Mouse (Mus musculus) neural tube, embryonic 15.5 days (tissue): Measurements from ENCODE around the gene Vat1l. TPM values are rescaled to one million over a fixed set of nuclear protein-coding genes. Genes with fewer than 3 reads are reported as not detected.

Experiments
- ATAC-seq: fragments of 200-750 bp; cut with Nextera tagmentation; 2 replicates; pipeline ENCODE4 v1.8.0; 2017; ENCODE audit warnings: mild to moderate bottlenecking, moderate TSS enrichment, moderate library complexity; ENCODE audit not compliant: low FRiP score
- H3K27ac ChIP-seq: fragments of 300-500 bp; sonication (generic); replicated peaks from 2 replicates; pipeline ENCODE4 v1.5.1; 2015; ENCODE audit warnings: mild to moderate bottlenecking, inconsistent platforms
- H3K27me3 ChIP-seq: fragments of 300-500 bp; sonication (generic); replicated peaks from 2 replicates; pipeline ENCODE4 v1.6.1; 2015; ENCODE audit warnings: inconsistent platforms
- H3K36me3 ChIP-seq: fragments of 300-500 bp; sonication (generic); 2 replicates; pipeline ENCODE4 v1.6.1; 2015; ENCODE audit warnings: inconsistent platforms
- H3K4me1 ChIP-seq: fragments of 300-500 bp; sonication (generic); 2 replicates; pipeline ENCODE4 v1.6.1; 2015; ENCODE audit warnings: inconsistent platforms
- H3K4me2 ChIP-seq: fragments of 300-500 bp; sonication (generic); 2 replicates; pipeline ENCODE4 v1.6.1; 2015; ENCODE audit warnings: inconsistent platforms, mild to moderate bottlenecking, moderate library complexity
- H3K4me3 ChIP-seq: fragments of 300-500 bp; sonication (generic); replicated peaks from 2 replicates; pipeline ENCODE4 v1.5.1; 2015; ENCODE audit warnings: mild to moderate bottlenecking, inconsistent platforms
- H3K9ac ChIP-seq: fragments of 300-500 bp; sonication (generic); replicated peaks from 2 replicates; pipeline ENCODE4 v1.6.1; 2015; ENCODE audit warnings: mild to moderate bottlenecking, inconsistent platforms
- H3K9me3 ChIP-seq: fragments of 300-500 bp; sonication (generic); replicated peaks from 2 replicates; pipeline ENCODE4 v1.6.1; 2016; ENCODE audit warnings: inconsistent platforms
- WGBS: fragments of 180-500 bp; shearing (Covaris S2); methylation state at CpG from one replicate; pipeline ENCODE4 v1.1.7; 2015; ENCODE audit warnings: mixed read lengths; 5-methylcytosine and 5-hydroxymethylcytosine counted together
- polyA plus RNA-seq: library from polyadenylated mRNA; unstranded; fragments of >200 nt; fragmentation: Nextera tagmentation; extraction: Ambion mirVana; gene quantifications from 2 replicates; pipeline ENCODE4 v1.2.1, GENCODE M21; 2015

Gene Vat1l
- polyA plus RNA-seq, result 53.5 and 56.7 TPM in 2 replicates

DNA sequence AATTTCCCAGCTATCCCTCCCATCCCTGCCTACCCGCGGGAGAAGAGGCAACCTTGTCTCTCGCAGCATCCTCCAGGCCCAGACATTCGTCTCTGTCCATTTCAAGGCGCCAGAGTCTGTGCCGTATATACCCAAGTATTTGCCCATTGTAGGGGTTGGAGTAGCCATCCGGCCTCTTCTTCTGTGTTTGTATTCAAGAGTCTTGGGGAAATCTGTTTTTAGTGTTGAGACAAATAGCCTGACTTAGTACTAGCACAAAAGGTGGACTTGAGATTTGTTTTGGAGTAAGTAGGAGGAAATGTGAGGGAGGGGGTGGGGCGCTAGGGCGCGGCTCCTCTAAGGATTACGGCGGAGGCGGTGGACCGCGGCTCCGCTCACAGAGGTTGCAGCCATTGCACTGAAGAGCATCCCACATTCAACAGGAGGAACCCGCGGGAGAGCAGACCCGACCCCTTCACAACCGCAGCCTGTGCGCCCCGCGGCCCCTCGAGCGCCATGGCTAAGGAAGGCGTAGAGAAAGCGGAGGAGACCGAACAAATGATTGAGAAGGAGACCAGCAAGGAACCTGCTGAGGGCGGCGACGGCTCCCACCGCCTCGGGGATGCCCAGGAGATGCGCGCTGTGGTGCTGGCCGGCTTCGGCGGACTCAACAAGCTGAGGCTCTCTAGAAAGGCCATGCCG lies at the start of gene Vat1l:
Vat1l (plus strand) TSS at position 392 of the 681 bp plus-strand sequence.
- Histone ChIP-seq H3K36me3 (no peaks in the 10 kb centered on the region), H3K4me3 (peak within 1 kb of the TSS; percentile 66), H3K4me2 (peak within 1 kb of the TSS; percentile 75), H3K27ac (peak within 1 kb of the TSS; percentile 72), H3K4me1 (peaks cover 12% of the 10 kb centered on the region), H3K9ac (peak within 1 kb of the TSS; percentile 59), H3K9me3 (no peaks in the 10 kb centered on the region), H3K27me3 (no peaks in the 10 kb centered on the region)
- WGBS, result under 1% methylated on average over 39 of the region's 39 CpGs
- peak; percentile 91 for ATAC-seq

- H3K4me3 ChIP-seq, result no peak overlapping the region
- WGBS, result 58% methylated on average over 2 of the region's 2 CpGs
- no peak for ATAC-seq
These were observed 46.8 kb upstream of the Vat1l start for GRCm38 (mm10) chr8:114158586-114158985.

DNA sequence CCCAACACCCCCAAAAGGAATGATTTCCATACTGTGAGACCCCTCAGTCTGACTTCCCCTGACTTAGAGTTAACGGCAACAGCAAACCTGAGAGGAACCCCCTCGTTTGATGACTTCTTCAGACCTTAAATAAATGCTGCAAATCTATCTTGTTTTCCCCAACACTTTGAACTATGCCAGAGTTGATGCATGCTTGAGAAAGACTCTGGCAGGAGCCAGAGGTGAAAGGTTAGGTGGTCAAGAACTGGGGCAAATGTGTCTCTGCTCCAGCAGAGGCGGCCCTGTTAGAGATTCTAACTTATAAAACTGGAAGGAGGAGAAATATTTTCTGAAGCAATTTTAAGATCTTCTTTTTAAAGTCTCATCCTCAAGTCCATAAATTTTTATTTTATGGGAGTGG lies 45.7 kb upstream of the Vat1l start:
- H3K27ac ChIP-seq, result no peak overlapping the region
- ATAC-seq, result no peak
- H3K4me2 ChIP-seq, result no peak overlapping the region
- H3K9me3 ChIP-seq, result no peaks in the 10 kb centered on the region
- H3K36me3 ChIP-seq, result no peaks in the 10 kb centered on the region
- no peaks in the 10 kb centered on the region for H3K4me1 ChIP-seq
- H3K4me3 ChIP-seq, result no peak overlapping the region
- no peaks in the 10 kb centered on the region for H3K27me3 ChIP-seq
- WGBS, result 79% methylated on average over 3 of the region's 3 CpGs
- H3K9ac ChIP-seq, result no peak overlapping the region

More at GRCm38 (mm10) chr8:114158586-114158985, 46.8 kb upstream of the Vat1l start:
- no peaks in the 10 kb centered on the region for H3K27me3 ChIP-seq
- no peak overlapping the region for H3K9ac ChIP-seq
- H3K4me1 ChIP-seq, result no peaks in the 10 kb centered on the region
- H3K36me3 ChIP-seq, result no peaks in the 10 kb centered on the region
- H3K4me2 ChIP-seq, result no peak overlapping the region
- H3K9me3 ChIP-seq, result no peaks in the 10 kb centered on the region
- no peak overlapping the region for H3K27ac ChIP-seq

- H3K4me3 ChIP-seq, result no peak overlapping the region
- H3K27me3 ChIP-seq, result no peaks in the 10 kb centered on the region
- H3K4me1 ChIP-seq, result no peaks in the 10 kb centered on the region
- no peaks in the 10 kb centered on the region for H3K36me3 ChIP-seq
- no peak overlapping the region for H3K27ac ChIP-seq
- no peak overlapping the region for H3K9ac ChIP-seq
- H3K9me3 ChIP-seq, result no peaks in the 10 kb centered on the region
- H3K4me2 ChIP-seq, result no peak overlapping the region
- 86% methylated on average over 3 of the region's 3 CpGs for WGBS
- no peak for ATAC-seq
These were observed 41.5 kb upstream of the Vat1l start for GRCm38 (mm10) chr8:114163871-114164270.

- Histone ChIP-seq H3K36me3 (no peaks in the 10 kb centered on the region), H3K9me3 (no peaks in the 10 kb centered on the region), H3K4me1 (no peaks in the 10 kb centered on the region), H3K4me3 (no peak overlapping the region), H3K4me2 (no peak overlapping the region), H3K9ac (no peak overlapping the region), H3K27me3 (no peaks in the 10 kb centered on the region), H3K27ac (no peak overlapping the region)
- no peak for ATAC-seq
- 80% methylated on average over 6 of the region's 6 CpGs for WGBS
These were observed 40.8 kb upstream of the Vat1l start for GRCm38 (mm10) chr8:114164444-114165096.

DNA sequence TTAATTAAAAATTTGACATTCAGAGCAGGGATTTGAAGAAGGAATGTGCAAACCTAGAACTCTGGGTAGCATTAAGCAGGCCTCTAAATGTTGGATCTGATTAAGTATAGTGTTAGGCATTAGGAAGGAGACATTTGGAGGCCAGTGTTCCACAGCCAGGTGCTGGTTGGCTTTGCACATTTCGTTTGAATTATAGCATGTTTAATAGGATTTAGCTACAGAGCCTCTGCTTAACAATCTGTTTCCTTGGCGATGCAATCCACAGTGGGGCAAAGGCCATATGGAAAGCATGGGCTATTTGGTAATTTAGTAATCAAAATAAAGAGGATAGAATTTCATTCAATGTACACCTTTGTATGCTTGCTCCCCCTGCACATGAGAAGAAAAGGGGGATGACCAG lies 39.7 kb upstream of the Vat1l start:
- Histone ChIP-seq H3K9me3 (no peaks in the 10 kb centered on the region), H3K4me2 (no peak overlapping the region), H3K36me3 (no peaks in the 10 kb centered on the region), H3K9ac (no peak overlapping the region), H3K4me1 (no peaks in the 10 kb centered on the region), H3K27me3 (no peaks in the 10 kb centered on the region), H3K27ac (no peak overlapping the region), H3K4me3 (no peak overlapping the region)
- ATAC-seq, result no peak
- WGBS, result 45% methylated on average over 2 of the region's 2 CpGs

GRCm38 (mm10) chr8:114176721-114177120 lies 28.7 kb upstream of the Vat1l start:
- Histone ChIP-seq H3K4me2 (no peak overlapping the region), H3K36me3 (no peaks in the 10 kb centered on the region), H3K9me3 (no peaks in the 10 kb centered on the region), H3K27ac (no peak overlapping the region), H3K9ac (no peak overlapping the region), H3K4me1 (no peaks in the 10 kb centered on the region), H3K4me3 (no peak overlapping the region), H3K27me3 (no peaks in the 10 kb centered on the region)
- ATAC-seq, result no peak
- WGBS, result 74% methylated on average over 3 of the region's 3 CpGs

GRCm38 (mm10) chr8:114193334-114193733 lies 12.1 kb upstream of the Vat1l start:
- no peaks in the 10 kb centered on the region for H3K36me3 ChIP-seq
- H3K4me1 ChIP-seq, result no peaks in the 10 kb centered on the region
- H3K9me3 ChIP-seq, result no peaks in the 10 kb centered on the region
- 92% methylated on average over 5 of the region's 5 CpGs for WGBS
- ATAC-seq, result no peak
- H3K27me3 ChIP-seq, result no peaks in the 10 kb centered on the region
- H3K9ac ChIP-seq, result no peak overlapping the region
- no peak overlapping the region for H3K27ac ChIP-seq
- no peak overlapping the region for H3K4me3 ChIP-seq
- H3K4me2 ChIP-seq, result no peak overlapping the region

DNA sequence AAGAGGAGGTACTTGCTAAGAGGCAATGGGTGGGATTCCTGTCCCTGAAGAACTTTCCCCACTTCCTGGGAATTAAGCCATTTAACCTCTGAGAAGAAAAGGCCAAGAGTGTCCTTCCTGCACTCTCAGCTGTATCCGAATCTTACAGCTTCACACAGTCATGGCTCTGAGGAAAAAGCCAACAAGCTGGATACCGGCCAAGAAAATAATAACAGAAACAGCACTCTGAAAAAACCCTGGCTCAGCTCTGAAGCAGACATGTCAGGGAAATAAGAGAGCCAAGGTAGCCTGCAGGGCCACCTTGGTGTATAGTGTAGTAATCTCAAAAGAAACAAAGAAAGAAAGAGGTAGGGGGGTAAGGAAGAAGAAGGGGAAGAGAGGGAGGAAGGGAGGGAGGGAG lies 6.4 kb upstream of the Vat1l start:
- WGBS, result 46% methylated on average over 2 of the region's 2 CpGs
- Histone ChIP-seq H3K36me3 (no peaks in the 10 kb centered on the region), H3K4me3 (no peak overlapping the region), H3K9ac (no peak overlapping the region), H3K9me3 (no peaks in the 10 kb centered on the region), H3K4me1 (peaks cover 4% of the 10 kb centered on the region; the same call in 1 of the 2 replicates), H3K4me2 (no peak overlapping the region), H3K27me3 (no peaks in the 10 kb centered on the region), H3K27ac (no peak overlapping the region)
- ATAC-seq, result no peak

GRCm38 (mm10) chr8:114206421-114206983 lies 1.1 kb downstream of the Vat1l start:
- Histone ChIP-seq H3K4me2 (peak overlapping the region; percentile 75), H3K9me3 (no peaks in the 10 kb centered on the region), H3K4me3 (peak overlapping the region; percentile 66), H3K36me3 (peaks cover 4% of the 10 kb centered on the region), H3K27ac (peak overlapping the region; percentile 1; the same call in 1 of the 2 replicates), H3K27me3 (no peaks in the 10 kb centered on the region), H3K9ac (peak overlapping the region; percentile 41), H3K4me1 (peaks cover 12% of the 10 kb centered on the region)
- WGBS, result 5% methylated on average over 8 of the region's 8 CpGs
- ATAC-seq, result no peak

DNA sequence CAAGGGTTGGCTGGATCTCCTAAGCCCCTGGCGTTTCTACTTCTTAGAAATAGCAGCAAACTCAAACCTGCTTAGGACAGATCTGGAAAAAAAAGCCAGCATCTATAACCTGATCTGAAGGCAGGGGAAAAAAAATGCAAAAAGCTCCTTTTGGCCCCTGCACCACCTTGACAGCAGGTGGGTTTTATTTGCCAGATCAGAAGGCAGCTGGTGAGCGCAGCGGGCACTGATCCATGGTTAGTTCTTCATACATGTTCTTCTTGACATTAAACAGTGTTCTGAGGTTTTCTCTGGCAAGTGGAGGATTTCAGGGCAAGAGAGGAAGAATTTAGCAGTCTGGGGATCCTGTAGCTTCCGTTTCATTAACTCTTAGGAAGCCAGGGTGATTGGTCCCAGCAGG lies 1.6 kb downstream of the Vat1l start:
- Histone ChIP-seq H3K4me2 (peak overlapping the region; percentile 75), H3K36me3 (peaks cover 6% of the 10 kb centered on the region), H3K4me3 (peak overlapping the region; percentile 66), H3K4me1 (peaks cover 12% of the 10 kb centered on the region), H3K9me3 (no peaks in the 10 kb centered on the region), H3K27me3 (no peaks in the 10 kb centered on the region), H3K9ac (peak overlapping the region; percentile 41), H3K27ac (peak overlapping the region; percentile 1; the same call in 1 of the 2 replicates)
- WGBS, result 47% methylated on average over 4 of the region's 4 CpGs
- ATAC-seq, result no peak

DNA sequence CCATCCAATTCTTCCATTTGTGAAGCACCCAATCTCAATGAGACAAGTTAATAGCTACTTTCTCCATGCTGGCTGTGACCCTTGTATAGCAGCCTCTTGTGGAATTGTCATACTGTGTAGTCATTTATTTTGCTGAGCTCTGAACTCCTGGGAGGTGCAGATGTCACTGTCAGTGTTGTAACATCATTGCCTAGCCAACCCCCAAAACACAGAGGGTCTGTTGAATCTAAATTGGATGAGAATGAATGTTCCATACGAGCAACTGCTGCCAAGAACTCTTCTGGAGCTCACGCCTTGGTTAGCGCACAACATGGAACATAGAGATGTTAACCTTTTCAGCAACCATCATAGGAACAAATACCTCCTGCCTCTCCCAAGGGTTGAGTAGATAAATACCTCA lies 15.4 kb downstream of the Vat1l start:
- 62% methylated on average over 3 of the region's 3 CpGs for WGBS
- Histone ChIP-seq H3K9ac (no peak overlapping the region), H3K4me2 (no peak overlapping the region), H3K27me3 (no peaks in the 10 kb centered on the region), H3K4me1 (no peaks in the 10 kb centered on the region), H3K4me3 (no peak overlapping the region), H3K9me3 (no peaks in the 10 kb centered on the region), H3K36me3 (0 out of 2 replicates have a peak, but pooled peaks cover 5% of the 10 kb centered on the region), H3K27ac (no peak overlapping the region)
- ATAC-seq, result no peak
